Comparison of ENCODE assay signal across 8 mouse cellular contexts in the genomic region with DNA sequence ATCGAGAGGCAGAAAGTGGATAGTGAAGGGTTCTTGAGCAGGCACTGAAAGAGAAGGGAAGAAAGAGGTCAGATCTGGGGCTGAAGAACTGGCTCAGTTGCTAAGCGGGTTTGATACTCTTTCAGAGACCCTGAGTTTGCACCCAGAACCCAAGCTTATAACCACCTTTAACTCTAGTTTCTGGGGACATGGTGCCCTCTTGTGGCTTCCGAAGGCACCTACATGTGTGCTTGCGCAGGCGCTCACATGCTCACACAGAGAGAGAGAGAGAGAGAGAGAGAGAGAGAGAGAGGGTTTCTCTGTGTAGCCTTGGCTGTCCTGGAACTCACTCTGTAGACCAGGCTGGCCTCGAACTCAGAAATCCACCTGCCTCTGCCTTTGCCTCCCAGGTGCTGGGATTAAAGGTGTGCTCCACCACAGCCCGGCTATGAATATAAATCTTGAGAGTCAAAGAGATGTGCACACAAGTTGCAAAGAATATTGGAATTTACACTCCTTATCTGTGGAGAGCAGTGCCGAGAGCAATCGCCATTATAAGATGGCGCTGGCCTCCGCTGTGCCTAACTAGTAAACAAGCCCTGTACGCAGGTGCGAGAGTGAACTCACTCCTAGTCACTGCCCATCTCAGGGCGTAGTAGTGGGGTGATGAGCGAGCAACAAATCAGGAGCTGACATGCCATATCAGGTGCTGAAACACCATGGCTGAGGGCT. TPM values are rescaled to one million over a fixed set of nuclear protein-coding genes. Genes with fewer than 3 reads are reported as not detected.
DNase-seq lines count a peak whose midpoint lies in the region; ATAC-seq and TF ChIP-seq lines count a peak whose summit lies in the region.
"Not testable (repeated sequence)": the region's sequence is repeated elsewhere in the genome, so short reads cannot be mapped to it uniquely, and the experiment has no call there.

A gene (minus strand): TSS at position 18 of the 711 bp plus-strand sequence.

- 67% methylated on average over 15 of the region's 15 CpGs for WGBS in heart, embryonic 13.5 days
- 65% methylated on average over 15 of the region's 15 CpGs for WGBS in kidney, adult 2 months
- WGBS in liver, embryonic 14.5 days (ENCODE audit: insufficient replicate concordance): 56% methylated on average over 15 of the region's 15 CpGs

- H3K4me3 ChIP-seq in ES-E14 (ENCODE audit: insufficient read depth in 1 of 2, low read depth in 1 of 2, low read length in 2 of 2, poor library complexity in 1 of 2, severe bottlenecking in 1 of 2); kidney, adult 2 months (ENCODE audit: insufficient read depth, low read depth, low read length); liver, embryonic 14.5 days (ENCODE audit: insufficient read depth in 1 of 2, low read depth in 2 of 2, low read length in 2 of 2): not testable (repeated sequence)
- H3K4me3 ChIP-seq in heart, embryonic 13.5 days: peak within 1 kb of the TSS; percentile 72

- in situ Hi-C loops in ES-E14 (cut with MboI; ENCODE audit: low sequenced_read_pairs in 2 of 2, unreplicated experiment in 2 of 2): not testable (repeated sequence)

- H3K4me2 ChIP-seq in heart, embryonic 13.5 days: peak within 1 kb of the TSS; percentile 76
- H3K4me2 ChIP-seq in liver, embryonic 14.5 days (ENCODE audit: low read depth): not testable (repeated sequence)

- ATAC-seq in erythroblast, adult 5-6 weeks (replicated peaks; ENCODE audit: low FRiP score, poor library complexity, severe bottlenecking): peak; percentile 74; the same call in 1 of the 2 replicates
- ATAC-seq in heart, embryonic 13.5 days (ENCODE audit: extremely low read depth, insufficient number of reproducible peaks, low FRiP score, low TSS enrichment); liver, embryonic 14.5 days (ENCODE audit: insufficient read depth): not testable (repeated sequence)
- ATAC-seq in monocyte, adult 5-6 weeks (replicated peaks; ENCODE audit: insufficient number of reproducible peaks, low FRiP score, low TSS enrichment, poor library complexity, severe bottlenecking): peak; percentile 57; the same call in 1 of the 2 replicates

- TF ChIP-seq CTCF in kidney, adult 2 months (conservative IDR thresholded peaks at IDR 0.05; ENCODE audit: insufficient read depth, insufficient read length, low read depth, low read length): peak; percentile 75
- TF ChIP-seq CTCF in liver, embryonic 14.5 days (IDR thresholded peaks at IDR 0.05; ENCODE audit: low read depth): peak; percentile 80

- H3K9me3 ChIP-seq in ES-E14 (ENCODE audit: control insufficient read depth, insufficient read depth, low read depth, low read length); heart, embryonic 13.5 days; liver, embryonic 14.5 days (ENCODE audit: control insufficient read depth, low read length): not testable (repeated sequence)

- not testable (repeated sequence) for H3K27ac ChIP-seq in ES-E14 (ENCODE audit: insufficient read depth, low read depth, low read length, poor library complexity, severe bottlenecking); kidney, adult 2 months (ENCODE audit: insufficient read depth, low read depth, low read length); liver, embryonic 14.5 days
- peak within 1 kb of the TSS; percentile 96 for H3K27ac ChIP-seq in heart, embryonic 13.5 days (replicated peaks)

- peaks cover 3 to 25% of the 10 kb centered on the region in 2 experiments; a peak in 2 of 4 replicates for H3K4me1 ChIP-seq in ES-E14 (ENCODE audit: control insufficient read depth in 2 of 2, insufficient read depth in 2 of 2, low read length in 2 of 2, poor library complexity in 1 of 2)
- peaks cover 51% of the 10 kb centered on the region for H3K4me1 ChIP-seq in heart, embryonic 13.5 days
- not testable (repeated sequence) for H3K4me1 ChIP-seq in kidney, adult 2 months (ENCODE audit: control insufficient read depth, insufficient read depth, low read length); liver, embryonic 14.5 days (replicated peaks; ENCODE audit: control insufficient read depth in 2 of 2, insufficient read depth in 2 of 2, low read length in 1 of 2)

- peaks cover 21% of the 10 kb centered on the region for H3K27me3 ChIP-seq in heart, embryonic 13.5 days (replicated peaks)
- not testable (repeated sequence) for H3K27me3 ChIP-seq in kidney, adult 2 months (replicated peaks; ENCODE audit: control insufficient read depth, insufficient read depth, low read length); liver, embryonic 14.5 days (ENCODE audit: control insufficient read depth, insufficient read depth, low read length)

- H3K36me3 ChIP-seq in ES-E14 (ENCODE audit: control insufficient read depth, insufficient read depth, low read length, poor library complexity, severe bottlenecking); kidney, adult 2 months (ENCODE audit: control insufficient read depth, insufficient read depth, low read length); liver, embryonic 14.5 days (replicated peaks; ENCODE audit: control insufficient read depth, insufficient read depth, low read depth): not testable (repeated sequence)
- peaks cover 12% of the 10 kb centered on the region for H3K36me3 ChIP-seq in heart, embryonic 13.5 days

- DNase-seq in ES-E14 (ENCODE audit: low read depth, low spot score); liver, embryonic 14.5 days (ENCODE audit: low read depth in 3 of 3, low spot score in 3 of 3): not testable (repeated sequence)
- peak; percentile 68 for DNase-seq in c-Kit-positive CD71-negative TER-119-negative erythroid progenitor cells, embryonic 14.5 days (ENCODE audit: low read depth)
- DNase-seq in kidney, adult 2 months: peak; percentile 45
- DNase-seq in testis, postnatal 14 days (ENCODE audit: low spot score): peak; percentile 22

- TF ChIP-seq POLR2A in kidney, adult 2 months (IDR thresholded peaks at IDR 0.05; ENCODE audit: low read depth, low read length): not testable (repeated sequence)

- H3K9ac ChIP-seq in ES-E14 (ENCODE audit: insufficient read depth, low read depth, low read length, poor library complexity, severe bottlenecking); liver, embryonic 14.5 days (replicated peaks): not testable (repeated sequence)
- H3K9ac ChIP-seq in heart, embryonic 13.5 days: peak within 1 kb of the TSS; percentile 93

- not testable (repeated sequence) for TF ChIP-seq EP300 in liver, embryonic 14.5 days (IDR thresholded peaks at IDR 0.05; ENCODE audit: low read depth)

TF ChIP-seq in ES-E14, 5 proteins besides CTCF, POLR2A, EP300 and RAD21:
- peak; percentile 70; the same call in 1 of the 2 replicates for TF ChIP-seq ZC3H11A (IDR thresholded peaks at IDR 0.05; ENCODE audit: borderline replicate concordance, low read depth, low read length)

RNA-seq across cellular contexts. Expression of the gene that starts here (rescaled TPM):
- 7.8 and 17.9 TPM in 2 replicates for total RNA-seq in ES-E14 (2012; rRNA removed)
- not detected in 2 replicates for total RNA-seq in erythroblast, adult 5-6 weeks (2015; ENCODE audit: low replicate concordance)
- total RNA-seq in erythroblast, adult 5-6 weeks (2017; ENCODE audit: low replicate concordance): not detected in 2 replicates
- polyA plus RNA-seq in heart, embryonic 13.5 days (2015; fragmentation: Nextera tagmentation; extraction: Ambion mirVana): 2,083 and 2,324 TPM in 2 replicates
- polyA plus RNA-seq in kidney, adult 2 months (2012; rRNA removed): 2.1 and 2.6 TPM in 2 replicates
- polyA plus RNA-seq in liver, embryonic 14.5 days (2012; rRNA removed): 0.30 and 0.35 TPM in 2 replicates
- 0.45 TPM in 1 of 2 replicates, not detected in the other for polyA plus RNA-seq in liver, embryonic 14.5 days (2014; fragmentation: Nextera tagmentation; extraction: Ambion mirVana)
- 6.1 to 6.3 TPM in 2 of 3 replicates, not detected in the other for total RNA-seq in monocyte, adult 5-6 weeks (2017)

Comparison
In these comparisons a context has a peak if more than half of its experiments do, and no peak if none do; other contexts are left out.
1. RNA of the gene that starts here (polyA plus RNA-seq): 2,083 to 2,324 TPM in heart, embryonic 13.5 days; 2.1 to 2.6 TPM in kidney, adult 2 months and 0.30 to 0.45 TPM in liver, embryonic 14.5 days; every median in the first group is over 100 times any median in the second.
2. Peak in ATAC-seq in erythroblast, adult 5-6 weeks; RNA of the gene not detected or under 1 TPM.